Mouse (Mus musculus): ENCODE results near the gene Snx17. TPM values are rescaled to one million over a fixed set of nuclear protein-coding genes. Genes with fewer than 3 reads are reported as not detected.

Snx17 gene
- polyA plus RNA-seq, 1 experiment from 2014 or later = 119 TPM

DNA sequence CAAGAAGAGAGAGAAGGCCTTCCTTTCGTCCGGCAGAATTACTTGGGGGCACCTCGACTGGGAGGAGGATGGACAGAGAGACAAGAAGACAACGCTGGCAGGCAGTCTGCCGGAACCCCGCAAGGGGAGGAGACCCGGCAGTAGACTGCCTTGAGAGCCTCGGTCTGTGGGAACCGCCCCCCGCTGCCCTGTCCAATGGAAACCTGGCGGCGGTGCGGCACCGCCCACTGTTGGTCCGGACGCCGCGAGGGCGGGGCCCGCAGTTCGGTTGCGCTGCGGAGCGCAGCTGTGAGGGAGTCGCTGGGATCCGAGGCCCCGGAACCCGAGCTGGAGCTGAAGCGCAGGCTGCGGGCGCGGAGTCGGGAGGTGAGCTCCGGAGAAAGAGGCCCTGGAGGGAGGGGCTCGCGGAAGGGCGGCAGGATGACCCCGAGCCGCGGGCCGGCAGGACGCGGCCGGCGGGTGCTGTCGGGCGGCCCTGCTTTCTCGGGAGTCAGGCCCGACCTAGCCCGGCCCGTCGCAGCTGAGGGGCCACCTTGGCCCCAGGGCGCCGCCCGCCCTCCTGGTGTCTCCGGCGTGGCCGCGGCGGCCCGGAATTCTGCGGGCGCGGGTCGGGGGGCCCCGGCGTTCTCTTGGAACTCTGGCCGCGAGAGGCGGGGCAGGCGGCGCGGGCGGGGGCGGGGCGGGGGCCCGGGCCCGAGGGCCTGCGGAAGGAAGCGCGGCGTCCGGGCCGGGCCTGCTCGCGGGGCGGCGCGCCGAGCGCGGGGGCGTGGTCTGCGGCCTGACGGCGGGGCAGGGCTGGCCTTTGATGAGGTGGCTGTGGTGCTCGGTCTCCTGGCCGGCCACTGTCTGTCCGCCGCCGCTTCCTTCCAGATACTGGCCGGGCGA lies 47.9 kb downstream of the Snx17 start, which contains the start of the genes Nrbp1 and Gm9970:
Gene Nrbp1, plus strand, starts transcription at position 228 of the 885 bp plus-strand sequence.
Gene Gm9970, minus strand, starts transcription at position 596 of the 885 bp plus-strand sequence.
- WGBS = under 1% methylated on average over 99 of the region's 103 CpGs
- Histone ChIP-seq H3K4me1 (ENCODE audit: control insufficient read depth, insufficient read depth, low read length) (peaks cover 7% of the 10 kb centered on the region), H3K4me3 (replicated peaks; ENCODE audit: low read depth, low read length) (peak within 1 kb of the TSS; percentile 95)

DNA sequence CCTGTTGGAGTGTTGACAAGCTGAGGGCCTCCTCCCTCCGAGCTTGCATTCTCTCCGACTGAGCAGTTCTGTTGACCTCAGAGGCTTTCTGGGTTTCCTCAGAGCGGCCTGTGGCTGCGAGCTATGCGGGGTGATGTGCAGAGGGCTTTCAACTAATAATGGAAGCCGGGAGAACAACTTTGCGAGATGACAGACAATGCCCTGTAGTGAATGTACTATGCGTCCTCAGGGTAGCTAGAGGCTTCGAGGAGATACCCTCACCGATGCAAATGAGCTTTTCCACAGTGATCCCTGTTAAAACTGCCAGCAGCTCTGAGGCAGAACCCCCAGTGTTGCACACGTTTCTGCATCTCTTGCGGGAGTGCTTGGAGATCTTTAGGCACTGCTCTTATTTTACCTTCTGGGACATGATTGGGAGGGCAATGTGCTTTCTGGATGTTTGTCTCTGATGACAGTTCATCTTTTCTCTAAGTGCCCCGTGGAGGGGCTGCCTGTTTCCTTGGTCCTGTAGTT lies 48.6 kb downstream of the Snx17 start:
- WGBS = 0% methylated on average over 13 of the region's 13 CpGs
- DNase-seq = no peak

More for the DNA sequence above, 47.9 kb downstream of the Snx17 start, which contains the start of the genes Nrbp1 and Gm9970:
- no peaks in the 10 kb centered on the region for H3K9me3 ChIP-seq (ENCODE audit: control insufficient read depth, low read length)
- ATAC-seq (ENCODE audit: low FRiP score, low TSS enrichment) = peak; percentile 100
- peak within 1 kb of the TSS; percentile 60 for H3K4me2 ChIP-seq (ENCODE audit: low read length)
- peak; percentile 98 for DNase-seq
- H3K27me3 ChIP-seq (ENCODE audit: control insufficient read depth, insufficient read depth, low read length) = no peaks in the 10 kb centered on the region
- peak within 1 kb of the TSS; percentile 93 for H3K9ac ChIP-seq (replicated peaks; ENCODE audit: low read length)
- H3K36me3 ChIP-seq (ENCODE audit: control insufficient read depth, insufficient read depth, low read length) = peaks cover 23% of the 10 kb centered on the region
- H3K27ac ChIP-seq (replicated peaks; ENCODE audit: low read depth, low read length) = peak within 1 kb of the TSS; percentile 96

DNA sequence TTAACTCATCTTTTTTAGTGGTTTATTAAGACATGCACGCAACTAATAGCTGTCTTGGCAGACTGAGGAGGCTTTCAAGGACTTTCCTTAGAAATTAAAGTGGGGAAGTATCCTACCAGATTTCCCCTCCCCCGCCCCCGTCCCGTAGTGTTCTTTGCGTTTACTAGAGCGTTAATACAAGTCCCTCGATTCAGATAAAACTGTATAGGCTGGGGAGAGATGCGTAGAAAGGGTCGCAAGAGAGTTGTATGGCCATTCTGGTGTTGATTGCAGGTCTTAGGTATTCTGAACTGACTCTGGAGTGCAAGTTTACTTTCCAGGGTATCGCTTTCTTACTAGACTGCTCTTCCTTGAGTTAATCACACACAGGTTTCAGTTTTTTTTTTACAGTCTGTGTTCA lies 49.2 kb downstream of the Snx17 start:
- Histone ChIP-seq H3K4me3 (replicated peaks; ENCODE audit: low read depth, low read length) (peak overlapping the region; percentile 95), H3K9ac (replicated peaks; ENCODE audit: low read length) (peak overlapping the region; percentile 93; the same call in 1 of the 2 replicates), H3K4me1 (ENCODE audit: control insufficient read depth, insufficient read depth, low read length) (peaks cover 7% of the 10 kb centered on the region), H3K36me3 (ENCODE audit: control insufficient read depth, insufficient read depth, low read length) (peaks cover 36% of the 10 kb centered on the region), H3K27ac (replicated peaks; ENCODE audit: low read depth, low read length) (no peak overlapping the region), H3K4me2 (ENCODE audit: low read length) (peak overlapping the region; percentile 60), H3K9me3 (ENCODE audit: control insufficient read depth, low read length) (no peaks in the 10 kb centered on the region), H3K27me3 (ENCODE audit: control insufficient read depth, insufficient read depth, low read length) (no peaks in the 10 kb centered on the region)
- no peak for ATAC-seq (ENCODE audit: low FRiP score, low TSS enrichment)
- DNase-seq = no peak
- WGBS = 26% methylated on average over 10 of the region's 10 CpGs

More for the DNA sequence above, 48.6 kb downstream of the Snx17 start:
- no peaks in the 10 kb centered on the region for H3K9me3 ChIP-seq (ENCODE audit: control insufficient read depth, low read length)
- H3K36me3 ChIP-seq (ENCODE audit: control insufficient read depth, insufficient read depth, low read length) = peaks cover 30% of the 10 kb centered on the region
- H3K4me1 ChIP-seq (ENCODE audit: control insufficient read depth, insufficient read depth, low read length) = peaks cover 7% of the 10 kb centered on the region
- H3K4me2 ChIP-seq (ENCODE audit: low read length) = peak overlapping the region; percentile 60
- H3K27ac ChIP-seq (replicated peaks; ENCODE audit: low read depth, low read length) = peak overlapping the region; percentile 96
- no peaks in the 10 kb centered on the region for H3K27me3 ChIP-seq (ENCODE audit: control insufficient read depth, insufficient read depth, low read length)
- H3K9ac ChIP-seq (replicated peaks; ENCODE audit: low read length) = peak overlapping the region; percentile 93
- no peak for ATAC-seq (ENCODE audit: low FRiP score, low TSS enrichment)
- peak overlapping the region; percentile 95 for H3K4me3 ChIP-seq (replicated peaks; ENCODE audit: low read depth, low read length)

Other genes starting within 250 kb of the Snx17 start
- gene Cgref1, start 247.6 kb upstream of the Snx17 start, polyA plus RNA-seq (2014; fragmentation: Nextera tagmentation; extraction: Ambion mirVana) = 43.0 and 55.3 TPM in 2 replicates
- 82.6 and 94.7 TPM in 2 replicates for gene Preb, start 232.9 kb upstream of the Snx17 start, polyA plus RNA-seq (2014; fragmentation: Nextera tagmentation; extraction: Ambion mirVana)
- gene Tcf23, start 224.6 kb upstream of the Snx17 start, polyA plus RNA-seq (2014; fragmentation: Nextera tagmentation; extraction: Ambion mirVana) = 0.08 TPM in 2 replicates
- gene Atraid, start 144.9 kb upstream of the Snx17 start, polyA plus RNA-seq (2014; fragmentation: Nextera tagmentation; extraction: Ambion mirVana) = 163 and 183 TPM in 2 replicates
- 19.2 and 19.6 TPM in 2 replicates for gene Slc5a6, start 144.3 kb upstream of the Snx17 start, polyA plus RNA-seq (2014; fragmentation: Nextera tagmentation; extraction: Ambion mirVana)
- gene Cad, start 138.4 kb upstream of the Snx17 start, polyA plus RNA-seq (2014; fragmentation: Nextera tagmentation; extraction: Ambion mirVana) = 11.8 and 17.2 TPM in 2 replicates
- not detected in 2 replicates for gene Dnajc5g, start 86.9 kb upstream of the Snx17 start, polyA plus RNA-seq (2014; fragmentation: Nextera tagmentation; extraction: Ambion mirVana)
- gene Slc30a3, start 85.0 kb upstream of the Snx17 start, polyA plus RNA-seq (2014; fragmentation: Nextera tagmentation; extraction: Ambion mirVana) = 19.8 and 20.0 TPM in 2 replicates
- not detected in 2 replicates for gene Trim54, start 76.5 kb upstream of the Snx17 start, polyA plus RNA-seq (2014; fragmentation: Nextera tagmentation; extraction: Ambion mirVana)
- not detected in 2 replicates for gene Ucn, start 54.4 kb upstream of the Snx17 start, polyA plus RNA-seq (2014; fragmentation: Nextera tagmentation; extraction: Ambion mirVana)
- 49.0 and 49.9 TPM in 2 replicates for gene Mpv17, start 39.0 kb upstream of the Snx17 start, polyA plus RNA-seq (2014; fragmentation: Nextera tagmentation; extraction: Ambion mirVana)
- gene Gm29609, start 13.3 kb upstream of the Snx17 start, polyA plus RNA-seq (2014; fragmentation: Nextera tagmentation; extraction: Ambion mirVana) = 0.70 and 1.7 TPM in 2 replicates
- 48.5 and 68.0 TPM in 2 replicates for gene Gtf3c2, start 13.1 kb upstream of the Snx17 start, polyA plus RNA-seq (2014; fragmentation: Nextera tagmentation; extraction: Ambion mirVana)
- gene Eif2b4, start 203 bp downstream of the Snx17 start, polyA plus RNA-seq (2014; fragmentation: Nextera tagmentation; extraction: Ambion mirVana) = 78.3 and 91.6 TPM in 2 replicates
- gene Zfp513, start 9.1 kb downstream of the Snx17 start, polyA plus RNA-seq (2014; fragmentation: Nextera tagmentation; extraction: Ambion mirVana) = 8.7 and 8.9 TPM in 2 replicates
- 162 and 163 TPM in 2 replicates for gene Ppm1g, start 27.5 kb downstream of the Snx17 start, polyA plus RNA-seq (2014; fragmentation: Nextera tagmentation; extraction: Ambion mirVana)
- gene Nrbp1, start 47.6 kb downstream of the Snx17 start, polyA plus RNA-seq (2014; fragmentation: Nextera tagmentation; extraction: Ambion mirVana) = 150 and 153 TPM in 2 replicates
- gene Gm9970, start 48.0 kb downstream of the Snx17 start, polyA plus RNA-seq (2014; fragmentation: Nextera tagmentation; extraction: Ambion mirVana) = 0.72 and 0.74 TPM in 2 replicates
- gene Krtcap3, start 58.5 kb downstream of the Snx17 start, polyA plus RNA-seq (2014; fragmentation: Nextera tagmentation; extraction: Ambion mirVana) = 2.5 and 3.0 TPM in 2 replicates
- gene Ift172, start 97.9 kb downstream of the Snx17 start, polyA plus RNA-seq (2014; fragmentation: Nextera tagmentation; extraction: Ambion mirVana) = 26.7 and 28.1 TPM in 2 replicates
- gene Fndc4, start 102.9 kb downstream of the Snx17 start, polyA plus RNA-seq (2014; fragmentation: Nextera tagmentation; extraction: Ambion mirVana) = 86.9 and 128 TPM in 2 replicates
- 0.16 and 0.53 TPM in 2 replicates for gene Gckr, start 104.2 kb downstream of the Snx17 start, polyA plus RNA-seq (2014; fragmentation: Nextera tagmentation; extraction: Ambion mirVana)

Data from midbrain, embryonic 14.5 days (tissue).